Comparison of ENCODE assay signal across 18 mouse cellular contexts in the genomic region with DNA sequence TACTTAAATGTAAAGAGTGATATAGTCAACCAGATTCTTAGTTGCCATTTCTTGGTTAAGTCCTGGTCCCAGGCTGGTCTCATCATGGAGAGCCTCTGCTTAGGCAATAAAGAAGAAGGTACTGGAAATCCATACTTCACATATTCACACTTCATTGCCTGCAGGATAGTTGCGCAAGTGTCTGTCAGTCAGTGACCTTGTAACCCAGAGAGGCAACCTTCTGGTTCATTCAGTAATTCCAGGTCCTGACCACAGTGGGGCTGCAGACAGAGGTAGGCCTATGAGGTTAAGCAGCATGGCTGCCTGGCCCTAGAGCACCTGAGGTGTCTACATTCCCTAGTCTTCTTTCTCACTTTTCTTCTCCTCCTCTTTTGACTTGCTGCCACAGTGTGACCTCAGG. TPM values are rescaled to one million over a fixed set of nuclear protein-coding genes. Genes with fewer than 3 reads are reported as not detected.
"Had no signal": no experiment of that assay in that cellular context is flagged by ENCODE, and none has a peak within 500 bp of the region (broad histone marks: within the 10 kb centered on the region; RNA-seq: fewer than 3 reads in every experiment).

No protein-coding gene starts in this region.

- H3K36me3 ChIP-seq: limb, embryonic 13.5 days; liver, embryonic 15.5 days; lung, embryonic 15.5 days; midbrain, embryonic 12.5 days had no signal

- H3K9ac ChIP-seq: limb, embryonic 13.5 days; liver, embryonic 15.5 days; lung, embryonic 15.5 days; midbrain, embryonic 12.5 days; stomach, embryonic 15.5 days had no signal

- H3K27ac ChIP-seq: limb, embryonic 13.5 days; liver, embryonic 15.5 days; lung, embryonic 15.5 days; midbrain, embryonic 12.5 days; stomach, embryonic 15.5 days had no signal

- DNase-seq: kidney, adult 11 months; left cerebral cortex, postnatal 4 days; lung, postnatal 14 days; right cerebral cortex, postnatal 14 days; thymus, adult 2 months; thymus, postnatal 25 days had no signal

- ATAC-seq: hindbrain, embryonic 16.5 days; inflammation-experienced regulatory T-cells, adult 6 months had no signal

- H3K9me3 ChIP-seq: limb, embryonic 13.5 days; liver, embryonic 15.5 days; lung, embryonic 15.5 days; midbrain, embryonic 12.5 days; stomach, embryonic 15.5 days had no signal

- H3K4me3 ChIP-seq: limb, embryonic 13.5 days; liver, embryonic 15.5 days; lung, embryonic 15.5 days; midbrain, embryonic 12.5 days; stomach, embryonic 15.5 days had no signal

- H3K4me2 ChIP-seq: limb, embryonic 13.5 days; liver, embryonic 15.5 days; lung, embryonic 15.5 days; midbrain, embryonic 12.5 days; stomach, embryonic 15.5 days had no signal

RNA-seq across cellular contexts. Expression of a gene that starts 3.0 kb away (rescaled TPM):
- total RNA-seq: layer of hippocampus, adult 8-10 months; layer of hippocampus, postnatal 14 days; left cerebral cortex, adult 18-20 months; left cerebral cortex, postnatal 4 days; megakaryocyte-erythroid progenitor cell, adult 5-6 weeks had no signal
- polyA plus RNA-seq: midbrain, postnatal 0 days had no signal
